ENCODE assay signal across 9 mouse cellular contexts in the genomic region with DNA sequence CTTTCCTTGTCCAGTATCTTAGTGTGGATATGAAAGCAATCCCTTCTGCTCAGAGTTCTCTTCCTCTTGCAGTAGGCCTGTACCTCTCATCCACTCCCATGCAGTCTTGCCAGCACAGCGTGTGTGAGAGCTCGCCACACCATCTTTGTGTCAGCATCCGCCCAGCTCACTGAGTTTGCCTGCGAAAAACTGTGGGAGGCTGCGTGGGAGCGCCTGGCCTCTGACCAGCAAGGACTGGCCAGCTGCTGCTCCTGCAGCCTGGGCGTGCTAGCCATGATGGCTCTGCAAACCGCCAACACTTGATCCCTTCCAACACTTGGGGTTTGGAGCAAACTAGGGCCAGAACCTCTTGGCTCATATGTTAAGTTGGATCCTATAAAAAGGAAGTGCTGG. TPM values are rescaled to one million over a fixed set of nuclear protein-coding genes. Genes with fewer than 3 reads are reported as not detected.
DNase-seq lines count a peak whose midpoint lies in the region; ATAC-seq and TF ChIP-seq lines count a peak whose summit lies in the region.
"Had no signal": no experiment of that assay in that cellular context is flagged by ENCODE, and none has a peak within 500 bp of the region (broad histone marks: within the 10 kb centered on the region; RNA-seq: fewer than 3 reads in every experiment).

No protein-coding gene starts in this region.

- H3K36me3 ChIP-seq in kidney, postnatal 0 days (ENCODE audit: insufficient read depth, low read length), result no peaks in the 10 kb centered on the region
- no peaks in the 10 kb centered on the region for H3K36me3 ChIP-seq in hindbrain, embryonic 10.5 days
- H3K36me3 ChIP-seq: liver, embryonic 15.5 days had no signal

- 0 out of 2 replicates have a peak, but pooled peaks have one; percentile 52 for ATAC-seq in kidney, postnatal 0 days (replicated peaks; ENCODE audit: low FRiP score, low read depth)
- no peak for ATAC-seq in activated CD4-positive, CD25-positive, alpha-beta regulatory T cell, adult 4 months

- H3K9ac ChIP-seq in kidney, postnatal 0 days (ENCODE audit: low read depth, low read length), result no peak overlapping the region
- H3K9ac ChIP-seq: liver, embryonic 15.5 days had no signal

- TF ChIP-seq CTCF in kidney, postnatal 0 days (IDR thresholded peaks at IDR 0.05; ENCODE audit: low read depth), result no peak

- peak; percentile 65 for DNase-seq in kidney, postnatal 0 days (ENCODE audit: low spot score)
- no peak for DNase-seq in kidney, adult 9 months
- DNase-seq in cerebellum, adult 18-20 months, result peak; percentile 50 to 55
- peak; percentile 71 for DNase-seq in gastrocnemius, postnatal 10 days
- peak; percentile 59 for DNase-seq in lung, postnatal 10 days
- no peak for DNase-seq in retina, postnatal 1 day
- DNase-seq in hindbrain, embryonic 10.5 days (ENCODE audit: low spot score), result no peak

- no peak overlapping the region for H3K27ac ChIP-seq in kidney, postnatal 0 days
- no peak overlapping the region for H3K27ac ChIP-seq in hindbrain, embryonic 10.5 days
- H3K27ac ChIP-seq: liver, embryonic 15.5 days had no signal

- 31% methylated on average over 8 of the region's 8 CpGs for WGBS in kidney, postnatal 0 days
- 89% methylated on average over 8 of the region's 8 CpGs for WGBS in hindbrain, embryonic 10.5 days

- no peaks in the 10 kb centered on the region for H3K27me3 ChIP-seq in kidney, postnatal 0 days (ENCODE audit: insufficient read depth, low read length)
- no peaks in the 10 kb centered on the region for H3K27me3 ChIP-seq in hindbrain, embryonic 10.5 days (ENCODE audit: insufficient read depth, poor library complexity, severe bottlenecking)
- H3K27me3 ChIP-seq: liver, embryonic 15.5 days had no signal

- H3K4me1 ChIP-seq in kidney, postnatal 0 days (replicated peaks; ENCODE audit: insufficient read depth, low read length), result 0 out of 2 replicates have a peak, but pooled peaks cover 9% of the 10 kb centered on the region
- peaks cover 10% of the 10 kb centered on the region; the same call in 1 of the 2 replicates for H3K4me1 ChIP-seq in hindbrain, embryonic 10.5 days (replicated peaks)

- no peak overlapping the region for H3K4me3 ChIP-seq in kidney, postnatal 0 days (replicated peaks; ENCODE audit: low read depth, low read length)
- no peak overlapping the region for H3K4me3 ChIP-seq in hindbrain, embryonic 10.5 days
- H3K4me3 ChIP-seq: liver, embryonic 15.5 days had no signal

- H3K4me2 ChIP-seq in kidney, postnatal 0 days (ENCODE audit: low read length), result no peak overlapping the region
- H3K4me2 ChIP-seq: liver, embryonic 15.5 days had no signal

- H3K9me3 ChIP-seq in kidney, postnatal 0 days (replicated peaks; ENCODE audit: low read length), result no peaks in the 10 kb centered on the region
- no peaks in the 10 kb centered on the region for H3K9me3 ChIP-seq in hindbrain, embryonic 10.5 days
- H3K9me3 ChIP-seq: liver, embryonic 15.5 days had no signal

RNA-seq across cellular contexts. Expression of a gene that starts 11.4 kb away (rescaled TPM):
- polyA plus RNA-seq in kidney, postnatal 0 days (2015; fragmentation: Nextera tagmentation; extraction: Ambion mirVana), result 2.6 and 2.7 TPM in 2 replicates
- total RNA-seq in gastrocnemius, postnatal 10 days (2021), result 1 to 10 TPM; 4.3 to 6.3 TPM
- polyA plus RNA-seq in activated CD4-positive, CD25-positive, alpha-beta regulatory T cell, adult 4 months (2017; shearing (Covaris generic)), result 10 to 100 TPM; 36.7 to 43.0 TPM
- 2.9 and 3.2 TPM in 2 replicates for polyA plus RNA-seq in hindbrain, embryonic 10.5 days (2016; fragmentation: Nextera tagmentation; extraction: Ambion mirVana)

Comparison
In these comparisons a context has a peak if more than half of its experiments do, and no peak if none do; other contexts are left out.
1. DNase-seq: peak in kidney, postnatal 0 days (single experiment), cerebellum, adult 18-20 months (2 of 2), gastrocnemius, postnatal 10 days (single experiment) and lung, postnatal 10 days (single experiment); none in kidney, adult 9 months (single experiment), retina, postnatal 1 day (single experiment) and hindbrain, embryonic 10.5 days (single experiment).